Mouse (Mus musculus) ES-E14 (cell line): Measurements from ENCODE around the gene Hist1h2aa.

Experiments used
- CHD2 ChIP-seq: IDR thresholded peaks from 2 replicates; pipeline ENCODE4 v1.6.1; 2014; ENCODE audit warnings: mild to moderate bottlenecking, low read depth, low read length, inconsistent platforms
- HCFC1 ChIP-seq: IDR thresholded peaks from 2 replicates; pipeline ENCODE4 v1.6.1; 2012; ENCODE audit warnings: low read length, inconsistent platforms, borderline replicate concordance; ENCODE audit not compliant: insufficient read depth
- MAFK ChIP-seq: IDR thresholded peaks from 2 replicates; pipeline ENCODE4 v1.6.1; 2014; ENCODE audit warnings: mild to moderate bottlenecking, low read depth, low read length, inconsistent platforms; ENCODE audit not compliant: insufficient read depth
- ZC3H11A ChIP-seq: IDR thresholded peaks from 2 replicates; pipeline ENCODE4 v1.6.1; 2012; ENCODE audit warnings: low read depth, mild to moderate bottlenecking, inconsistent platforms, low read length, borderline replicate concordance
- ZNF384 ChIP-seq: IDR thresholded peaks from 2 replicates; pipeline ENCODE4 v1.6.1; 2012; ENCODE audit warnings: low read depth, low read length, inconsistent platforms

GRCm38 (mm10) chr13:23949484-23950246 is 15.4 kb downstream of the Hist1h2aa start:
- no peak for TF ChIP-seq HCFC1
- no peak for TF ChIP-seq ZNF384
- no peak for TF ChIP-seq MAFK
- TF ChIP-seq CHD2 = no peak
- TF ChIP-seq ZC3H11A = no peak
